Mouse (Mus musculus) heart, adult 9 months (tissue): ENCODE data around the gene 1700017B05Rik.
"Not testable (repeated sequence)": the region's sequence is repeated elsewhere in the genome, so short reads cannot be mapped to it uniquely, and the experiment has no call there.

Experiments
- DNase-seq, 2 experiments: peaks; one replicate each; pipeline ENCODE4 v3.0.0; 2022; ENCODE audit warnings: low spot score in 2 of 2

Gene 1700017B05Rik

DNA sequence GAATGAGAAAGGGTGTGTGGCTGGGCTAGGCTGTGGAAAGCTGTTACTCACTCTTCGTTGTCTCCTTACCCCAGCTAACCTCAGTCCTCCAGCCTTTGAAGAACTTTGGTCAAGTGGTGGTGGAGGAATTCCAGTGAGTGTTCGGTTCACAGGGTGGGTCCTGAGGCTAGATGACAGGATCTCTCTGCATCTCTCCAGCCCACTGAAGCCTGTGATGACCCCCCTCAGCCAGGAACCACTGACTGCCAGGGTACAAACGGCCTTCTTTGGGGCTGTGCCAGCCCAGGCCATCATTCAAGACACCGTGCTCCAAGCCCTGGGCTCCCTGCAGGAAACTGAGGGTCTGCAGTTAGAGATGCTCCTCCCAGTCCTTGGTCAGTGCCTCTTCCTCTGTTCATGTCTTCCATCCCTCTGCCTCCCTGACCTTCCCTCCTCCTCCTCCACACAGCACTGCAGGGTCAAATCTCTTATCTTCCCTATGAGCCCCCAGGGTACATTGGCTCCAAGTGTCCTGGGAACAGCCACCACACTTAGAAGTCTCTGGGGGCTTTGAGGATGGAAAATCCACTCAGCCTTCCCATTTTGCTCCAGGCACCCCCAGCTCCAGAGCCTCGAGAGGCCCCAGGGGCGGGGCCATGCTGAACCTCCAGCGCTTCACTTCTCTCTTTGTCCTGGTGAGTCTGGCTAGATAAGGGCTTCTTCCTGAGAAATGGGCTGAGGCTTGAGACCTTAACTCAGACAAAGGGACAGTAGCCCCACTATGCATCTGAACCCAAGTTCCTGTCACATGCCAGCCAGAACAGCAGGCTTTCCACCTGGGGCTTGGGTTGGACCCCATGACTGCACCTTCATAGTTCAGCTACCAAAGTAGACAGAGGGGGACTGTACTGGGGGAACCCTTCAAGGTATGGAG, 14.1 kb downstream of the 1700017B05Rik start:
- no peak for DNase-seq

- no peak for DNase-seq
Measured at GRCm38 (mm10) chr9:57247201-57247671, 15.2 kb downstream of the 1700017B05Rik start.

DNA sequence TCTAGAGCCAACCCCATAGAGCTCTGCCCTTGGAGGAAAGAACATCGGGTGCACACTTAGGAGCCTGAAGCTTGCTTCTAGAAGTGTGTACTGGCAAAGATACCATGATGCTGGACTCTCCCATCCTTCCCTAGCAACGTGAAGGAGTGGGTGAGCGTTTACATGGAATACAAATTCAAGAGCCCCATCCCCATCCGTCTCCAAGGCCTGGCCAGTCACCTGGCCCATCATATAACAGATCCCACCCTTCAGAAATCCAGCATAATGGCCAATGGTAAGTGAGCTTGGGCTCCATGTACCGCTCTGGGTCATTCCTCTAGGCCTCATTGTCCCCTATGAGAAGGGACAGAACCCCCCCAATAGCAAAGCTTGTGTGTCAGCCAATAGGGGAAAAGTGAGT, 15.9 kb downstream of the 1700017B05Rik start:
- DNase-seq: no peak

- DNase-seq: peak in 1 of 2 experiments; percentile 35
Measured at GRCm38 (mm10) chr9:57244106-57244685, 18.2 kb downstream of the 1700017B05Rik start.

DNA sequence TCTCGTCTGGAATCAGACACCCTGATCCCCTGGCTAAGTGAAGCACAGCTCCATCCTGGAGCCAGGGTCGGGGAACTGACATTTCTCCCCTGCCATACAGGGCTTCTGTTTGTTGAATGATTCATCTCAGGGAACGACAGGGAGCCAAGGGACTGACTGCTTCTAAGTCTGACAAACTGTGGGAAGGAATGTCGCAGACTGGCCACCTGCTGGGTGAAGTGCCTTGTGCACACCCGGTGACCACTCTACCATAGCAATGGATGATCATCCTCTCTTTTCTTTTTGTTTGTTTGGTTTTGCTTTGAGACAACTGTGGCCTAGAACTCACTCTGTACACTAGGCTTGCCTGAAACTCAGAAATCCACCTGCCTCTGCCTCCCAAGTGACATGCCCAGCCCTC, 19.5 kb downstream of the 1700017B05Rik start:
- DNase-seq: no peak

DNA sequence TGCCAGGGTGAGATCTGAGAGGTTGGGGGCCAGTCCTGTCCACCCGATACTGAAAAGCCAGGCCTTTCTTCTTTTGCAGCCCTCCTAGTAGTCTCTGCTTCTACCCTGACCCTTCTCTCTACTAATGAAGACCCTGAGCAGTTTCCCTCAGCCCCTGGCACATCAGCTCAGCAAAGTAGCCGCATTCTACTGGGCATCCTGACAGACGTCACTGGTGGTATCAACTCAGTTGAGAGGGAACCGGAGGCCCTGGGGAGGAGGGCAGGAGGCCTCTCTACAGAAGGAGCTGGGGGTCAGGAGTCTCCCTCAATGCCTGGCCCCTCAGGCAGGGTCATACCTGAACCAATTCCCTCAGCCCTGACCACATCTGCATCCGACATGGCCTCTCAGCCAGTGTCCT, 21.3 kb downstream of the 1700017B05Rik start:
- no peak for DNase-seq

DNA sequence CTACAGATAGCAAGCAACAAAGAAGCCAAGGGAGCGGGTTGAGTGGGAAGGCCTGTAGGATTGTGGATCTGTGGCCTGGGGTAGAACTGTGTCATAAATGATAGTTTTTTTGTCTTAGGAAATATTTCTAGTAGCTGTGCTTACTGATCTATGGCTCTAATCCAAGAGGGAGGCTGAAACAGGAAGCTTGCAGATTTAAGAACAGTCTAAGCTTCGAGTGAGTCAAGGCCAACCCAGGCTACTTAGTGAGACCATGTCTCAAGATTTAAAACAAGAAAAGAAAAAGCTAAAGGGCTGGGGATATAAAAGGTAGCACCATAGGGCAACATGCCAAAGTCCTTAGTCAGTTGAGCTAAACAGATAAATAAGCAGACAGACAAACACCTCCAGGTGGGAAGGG, 24.2 kb downstream of the 1700017B05Rik start:
- no peak for DNase-seq

GRCm38 (mm10) chr9:57237705-57238104, 24.7 kb downstream of the 1700017B05Rik start:
- DNase-seq: no peak

DNA sequence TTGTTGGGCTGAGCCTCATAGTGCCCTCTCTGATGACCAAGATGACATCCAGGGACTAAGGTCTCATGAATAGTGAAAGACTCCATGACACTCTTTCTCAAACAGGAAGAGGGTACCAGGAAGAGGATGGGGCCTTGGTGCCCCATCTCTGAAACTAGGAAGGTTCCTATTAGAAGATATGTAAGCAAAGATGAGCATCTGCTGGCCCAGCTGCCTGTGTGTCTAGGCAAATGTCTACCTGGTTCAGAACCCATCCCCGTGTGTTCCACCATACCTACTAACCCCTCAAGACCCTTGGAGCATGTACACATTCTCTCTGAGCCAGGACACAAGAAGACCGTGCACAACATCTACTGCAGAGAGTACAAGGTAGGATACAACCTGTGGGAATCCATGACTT, 26.2 kb downstream of the 1700017B05Rik start, which contains the start of gene Trcg1:
Gene Trcg1 (plus strand): TSS at position 301 of the 400 bp plus-strand sequence.
- DNase-seq: no peak

- no peak for DNase-seq
Measured at GRCm38 (mm10) chr9:57233767-57234166, 28.6 kb downstream of the 1700017B05Rik start.

GRCm38 (mm10) chr9:57233142-57233541, 29.3 kb downstream of the 1700017B05Rik start:
- no peak for DNase-seq

- DNase-seq: no peak
Measured at GRCm38 (mm10) chr9:57232341-57232940, 30.0 kb downstream of the 1700017B05Rik start.

DNA sequence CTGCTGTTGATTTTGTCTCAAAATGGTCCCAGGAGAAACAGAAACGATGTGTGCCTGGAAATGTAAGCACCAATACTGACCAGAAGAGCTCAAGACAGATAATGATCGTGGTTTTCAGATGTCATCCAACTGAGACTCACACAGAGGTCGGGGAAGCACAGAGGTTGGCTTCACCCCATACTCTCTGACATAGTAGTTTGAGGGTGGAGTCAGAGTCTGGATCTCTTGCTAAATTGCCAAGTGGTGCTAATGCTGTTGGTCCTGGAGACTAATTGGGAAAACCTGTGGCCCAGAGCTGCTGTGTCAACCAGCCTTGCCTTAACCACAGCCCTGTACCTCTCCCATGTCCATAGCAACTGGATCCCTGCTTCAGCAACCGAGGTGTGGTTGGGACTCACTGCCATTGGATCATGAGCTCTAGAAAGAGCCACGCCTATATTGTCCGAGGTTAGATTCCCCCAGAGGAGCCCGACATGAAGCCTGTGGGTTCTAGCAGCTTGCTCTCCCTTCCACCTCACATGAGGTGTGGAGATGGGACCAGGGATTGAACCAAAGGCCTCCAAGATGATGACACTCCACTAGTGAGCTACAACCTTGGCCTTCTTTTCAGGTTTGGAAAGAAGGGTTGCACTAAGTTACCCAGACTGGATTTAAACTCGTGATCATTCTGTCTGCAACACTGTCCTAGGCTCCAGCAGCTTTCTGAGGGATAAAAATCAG, 30.7 kb downstream of the 1700017B05Rik start:
- DNase-seq: no peak

DNA sequence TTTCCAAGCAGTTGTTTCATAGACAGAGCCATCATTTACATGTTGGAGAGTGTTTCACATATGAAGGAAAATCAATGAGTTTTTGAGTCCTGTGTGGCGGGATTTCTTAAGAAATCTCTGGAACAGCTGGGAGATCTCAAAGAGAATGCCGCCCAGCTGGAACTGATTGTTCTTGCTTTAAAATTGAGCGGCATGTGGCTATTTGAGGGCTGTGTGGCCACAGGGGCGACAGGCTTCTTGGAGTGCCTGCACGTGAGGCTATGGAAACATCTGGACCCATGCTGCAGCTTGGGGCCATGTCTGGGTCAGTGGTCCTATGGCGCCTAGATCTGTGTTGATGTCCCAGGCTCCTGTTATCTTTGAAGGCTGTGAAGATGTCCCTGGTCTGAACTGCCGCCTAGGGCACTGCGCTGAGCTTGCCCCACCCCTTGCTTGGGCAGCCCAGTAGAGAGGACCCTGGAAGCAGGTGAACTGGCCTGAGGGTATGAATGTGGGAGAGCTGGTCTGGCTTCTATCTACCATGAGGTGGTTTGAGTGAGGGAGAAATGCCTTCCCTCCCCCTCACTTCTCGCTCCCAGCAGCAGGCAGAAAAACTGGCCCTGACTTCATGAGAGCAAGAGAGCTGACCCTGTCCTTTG, 32.1 kb downstream of the 1700017B05Rik start:
- DNase-seq: no peak

- no peak for DNase-seq
Measured at GRCm38 (mm10) chr9:57229726-57230125, 32.7 kb downstream of the 1700017B05Rik start.

- no peak for DNase-seq
Measured at GRCm38 (mm10) chr9:57228186-57228585, 34.2 kb downstream of the 1700017B05Rik start.

DNA sequence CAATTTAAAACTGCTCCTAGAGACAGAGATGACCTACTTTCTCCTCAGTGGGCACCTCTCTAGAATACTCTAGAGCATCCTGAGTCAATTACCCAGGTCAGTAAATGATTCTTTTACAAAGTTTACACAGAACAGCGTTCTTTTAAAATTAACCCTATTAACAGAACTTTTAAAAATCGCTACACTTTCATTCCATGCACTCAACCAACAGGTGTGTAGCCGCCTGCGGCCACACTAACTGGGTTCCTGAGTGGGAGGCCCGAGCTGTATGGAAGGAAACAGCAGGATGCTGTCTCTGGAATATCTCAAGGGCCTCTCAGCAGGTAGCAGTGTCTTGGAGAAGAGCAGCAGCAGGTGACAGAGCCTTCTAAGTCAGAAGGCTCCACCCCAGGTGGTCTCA, 35.2 kb downstream of the 1700017B05Rik start:
- DNase-seq: no peak

DNA sequence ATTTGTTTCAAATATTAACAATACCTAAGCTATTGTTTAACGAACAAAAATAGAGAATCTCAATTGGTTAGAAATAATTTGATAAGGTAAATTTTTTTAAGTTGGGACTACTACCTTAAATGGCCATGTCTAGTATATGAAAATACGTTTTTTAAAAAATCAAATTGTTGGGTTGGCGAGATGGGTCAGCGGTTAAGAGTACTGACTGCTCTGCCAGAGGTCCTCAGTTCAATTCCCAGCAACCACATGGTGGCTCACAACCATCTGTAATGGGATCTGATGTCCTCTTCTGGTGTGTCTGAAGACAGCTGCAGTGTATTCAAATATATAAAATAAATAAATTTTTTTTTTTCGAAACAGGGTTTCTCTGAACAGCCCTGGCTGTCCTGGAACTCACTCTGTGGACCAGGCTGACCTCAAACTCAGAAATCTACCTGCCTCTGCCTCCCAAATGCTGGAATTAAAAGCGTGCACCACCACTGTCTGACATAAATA, 35.7 kb downstream of the 1700017B05Rik start:
- DNase-seq: not testable (repeated sequence)

DNA sequence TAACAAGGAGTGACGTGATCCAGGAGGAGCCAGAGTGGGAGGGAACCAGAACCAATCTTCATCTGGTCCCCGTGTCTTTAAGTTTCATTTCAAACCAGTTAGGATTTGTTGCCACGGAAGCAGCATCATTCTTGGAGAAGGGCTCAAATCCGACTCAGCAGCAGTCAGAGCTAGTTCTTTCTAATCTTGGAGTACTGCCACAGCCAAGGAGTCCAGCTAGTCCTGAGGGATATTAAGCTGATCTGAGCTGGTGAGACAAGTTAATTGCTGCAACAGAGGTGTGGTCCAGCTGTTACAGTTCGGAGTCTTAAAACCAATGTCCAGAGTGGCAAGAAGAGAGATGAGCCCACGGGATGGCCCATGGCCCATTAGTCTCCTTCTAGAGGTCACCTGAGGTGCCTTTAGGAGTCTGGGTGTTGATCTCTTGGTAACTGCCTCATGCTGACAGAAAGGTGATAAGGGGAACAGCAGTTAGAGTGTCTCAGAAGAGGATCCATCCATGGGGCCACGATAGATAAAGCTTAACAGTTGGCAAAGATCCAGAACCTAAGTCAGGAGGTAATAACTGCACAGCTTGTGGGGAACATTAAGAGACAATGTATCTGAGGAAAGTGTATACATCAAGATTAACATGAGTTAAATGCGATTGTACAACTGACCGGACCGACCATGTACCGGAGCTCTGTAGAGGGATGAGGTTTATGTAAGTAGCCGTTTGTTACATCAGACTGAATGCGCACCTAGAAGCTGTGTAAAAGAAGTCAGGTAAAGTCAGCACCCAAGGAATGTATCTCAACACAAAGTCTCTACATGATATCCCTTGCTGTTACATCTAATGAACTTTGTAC, 36.4 kb downstream of the 1700017B05Rik start:
- DNase-seq: no peak

DNA sequence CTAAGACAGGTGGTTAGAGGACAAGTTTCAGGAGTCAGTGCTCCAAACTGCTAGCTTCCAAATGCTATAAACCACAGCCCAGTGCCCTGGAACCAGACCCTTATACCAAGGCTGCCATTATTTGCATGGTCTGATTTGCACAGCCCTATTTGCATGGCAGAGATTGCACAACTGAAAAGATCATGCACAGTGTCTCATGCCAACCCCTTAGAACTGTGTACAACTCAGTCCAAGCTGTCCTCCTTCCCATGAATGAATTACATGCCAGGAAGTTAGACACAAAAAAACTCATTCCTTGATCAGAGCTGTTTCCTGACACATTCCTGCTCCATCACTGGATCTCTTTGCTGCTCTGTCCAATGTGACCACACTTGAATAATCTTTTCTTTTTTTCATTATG, 39.1 kb downstream of the 1700017B05Rik start:
- no peak for DNase-seq
